Mouse (Mus musculus) mouse embryonic stem cell (cell line): ENCODE measurements around the gene 2010111I01Rik.

Experiments used
- in situ Hi-C, 2 experiments: fragments of 300-500 bp; cut with MboI; formaldehyde crosslinking; loops; 1 replicate in 1 of 2; 3 replicates in 1 of 2; pipeline ENCODE4 v1.14.3; 2019 to 2020; ENCODE audit warnings: low sequenced_read_pairs in 2 of 2, low pct_unique_long_range_greater_than_20kb in 1 of 2, mixed read lengths in 1 of 2; ENCODE audit not compliant: unreplicated experiment in 1 of 2

Gene 2010111I01Rik

GRCm38 (mm10) chr13:63253886-63254636, 289.4 kb downstream of the 2010111I01Rik start:
- in situ Hi-C loops, result no loop called here

GRCm38 (mm10) chr13:63255519-63256011, 290.9 kb downstream of the 2010111I01Rik start:
- in situ Hi-C loops, result no loop called here

GRCm38 (mm10) chr13:63256146-63256545, 291.5 kb downstream of the 2010111I01Rik start:
- in situ Hi-C loops, result no loop called here

- in situ Hi-C loops, result no loop called here
Observed at GRCm38 (mm10) chr13:63256807-63257206, 292.1 kb downstream of the 2010111I01Rik start.

GRCm38 (mm10) chr13:63258167-63258582, 293.5 kb downstream of the 2010111I01Rik start:
- in situ Hi-C loops, result no loop called here

GRCm38 (mm10) chr13:63258671-63259070, 294.0 kb downstream of the 2010111I01Rik start:
- in situ Hi-C loops, result no loop called here

GRCm38 (mm10) chr13:63260133-63260532, 295.4 kb downstream of the 2010111I01Rik start:
- in situ Hi-C loops, result no loop called here

- in situ Hi-C loops, result no loop called here
Observed at GRCm38 (mm10) chr13:63260753-63261631, 296.3 kb downstream of the 2010111I01Rik start.

- in situ Hi-C loops, result no loop called here
Observed at GRCm38 (mm10) chr13:63261676-63262075, 297.0 kb downstream of the 2010111I01Rik start.

- in situ Hi-C loops, result no loop called here
Observed at GRCm38 (mm10) chr13:63262168-63262957, 297.7 kb downstream of the 2010111I01Rik start.

- in situ Hi-C loops, result no loop called here
Observed at GRCm38 (mm10) chr13:63268371-63268770, 303.7 kb downstream of the 2010111I01Rik start.

- in situ Hi-C loops, result no loop called here
Observed at GRCm38 (mm10) chr13:63268776-63269175, 304.1 kb downstream of the 2010111I01Rik start.

GRCm38 (mm10) chr13:63270191-63270590, 305.5 kb downstream of the 2010111I01Rik start:
- in situ Hi-C loops, result no loop called here

GRCm38 (mm10) chr13:63272017-63272601, 307.4 kb downstream of the 2010111I01Rik start:
- in situ Hi-C loops, result no loop called here

GRCm38 (mm10) chr13:63272602-63273229, 308.0 kb downstream of the 2010111I01Rik start:
- in situ Hi-C loops, result no loop called here

GRCm38 (mm10) chr13:63273859-63274258, 309.2 kb downstream of the 2010111I01Rik start:
- in situ Hi-C loops, result no loop called here

- in situ Hi-C loops, result no loop called here
Observed at GRCm38 (mm10) chr13:63274488-63275166, 309.9 kb downstream of the 2010111I01Rik start.
